Mouse (Mus musculus) adrenal gland, postnatal 4 days (tissue): Measurements from ENCODE around the gene Aox4. TPM values are rescaled to one million over a fixed set of nuclear protein-coding genes. Genes with fewer than 3 reads are reported as not detected.

Source experiments
- DNase-seq, 2 experiments: peaks; one replicate each; pipeline ENCODE4 v3.0.0; 2021 to 2022; ENCODE audit warnings: low spot score in 2 of 2, mixed read lengths in 2 of 2
- total RNA-seq, 2 experiments: library from RNA; stranded (reverse); gene quantifications; 2 replicates each; pipeline ENCODE4 v1.2.3; 2021

Aox4 gene
- total RNA-seq, 2 experiments from 2014 or later: 0.06 to 0.25 TPM

- DNase-seq: no peak
Measured at GRCm38 (mm10) chr1:58298347-58298746, 88.2 kb downstream of the Aox4 start.

GRCm38 (mm10) chr1:58301073-58301472, 90.9 kb downstream of the Aox4 start:
- DNase-seq: no peak

- no peak for DNase-seq
Measured at GRCm38 (mm10) chr1:58302015-58302414, 91.8 kb downstream of the Aox4 start.

- no peak for DNase-seq
Measured at GRCm38 (mm10) chr1:58303009-58303408, 92.8 kb downstream of the Aox4 start.

GRCm38 (mm10) chr1:58303726-58304125, 93.5 kb downstream of the Aox4 start:
- no peak for DNase-seq

- no peak for DNase-seq
Measured at GRCm38 (mm10) chr1:58304296-58304695, 94.1 kb downstream of the Aox4 start.

GRCm38 (mm10) chr1:58307181-58307580, 97.0 kb downstream of the Aox4 start:
- no peak for DNase-seq

GRCm38 (mm10) chr1:58308594-58308993, 98.4 kb downstream of the Aox4 start:
- DNase-seq: no peak

GRCm38 (mm10) chr1:58309853-58310252, 99.7 kb downstream of the Aox4 start:
- DNase-seq: no peak

GRCm38 (mm10) chr1:58311221-58311864, 101.1 kb downstream of the Aox4 start:
- DNase-seq: no peak

- no peak for DNase-seq
Measured at GRCm38 (mm10) chr1:58313173-58313572, 103.0 kb downstream of the Aox4 start.

GRCm38 (mm10) chr1:58315532-58315931, 105.3 kb downstream of the Aox4 start:
- DNase-seq: no peak

Other genes starting within 250 kb of the Aox4 start
- 1 to 10 TPM; 7.6 to 8.6 TPM for gene Sgo2a, start 214.4 kb upstream of the Aox4 start, total RNA-seq
- 10 to 100 TPM; 29.4 to 29.8 TPM for gene Kctd18, start 191.4 kb upstream of the Aox4 start, total RNA-seq
- gene Aox1, start 180.5 kb upstream of the Aox4 start, total RNA-seq: 10 to 100 TPM; 14.2 to 16.9 TPM
- 1 to 10 TPM; 3.9 to 6.9 TPM for gene Aox3, start 97.3 kb upstream of the Aox4 start, total RNA-seq
- under 1 TPM; 0.11 TPM for gene Aox2, start 67.9 kb downstream of the Aox4 start, total RNA-seq
- gene Bzw1, start 182.5 kb downstream of the Aox4 start, total RNA-seq: 100 to 1,000 TPM; 180 to 189 TPM
- 100 to 1,000 TPM; 195 to 199 TPM for gene Clk1, start 213.7 kb downstream of the Aox4 start, total RNA-seq
- 10 to 100 TPM; 19.0 to 21.2 TPM for gene Nif3l1, start 234.8 kb downstream of the Aox4 start, total RNA-seq
- gene Ppil3, start 235.1 kb downstream of the Aox4 start, total RNA-seq: 10 to 100 TPM; 35.1 to 37.5 TPM